Mouse (Mus musculus): ENCODE measurements at regions not wholly inside any gene's neighbourhood (a gene's known extent, or its start where the extent isn't known, plus 50 kb on each side); places are given as distances from the start of the nearest gene placed in this dataset.

- no peak for TF ChIP-seq CTCF (conservative IDR thresholded peaks at IDR 0.05; ENCODE audit: insufficient read depth, insufficient read length, low read depth, low read length)
- TF ChIP-seq POLR2A (IDR thresholded peaks at IDR 0.05; ENCODE audit: low read depth, low read length) = no peak
Measured at GRCm38 (mm10) chr3:34384965-34385505, 265.2 kb upstream of the Sox2 start.
